Mouse (Mus musculus) heart, embryonic 16.5 days (tissue): ENCODE measurements at regions not wholly inside any gene's neighbourhood (a gene's known extent, or its start where the extent isn't known, plus 50 kb on each side); places are given as distances from the start of the nearest gene placed in this dataset.

Experiments
- ATAC-seq: fragments of 200-750 bp; cut with Nextera tagmentation; replicated peaks from 2 replicates; pipeline ENCODE4 v1.8.0; 2017; ENCODE audit warnings: moderate number of reproducible peaks; ENCODE audit not compliant: insufficient read depth, low FRiP score; ENCODE audit errors: extremely low read depth
- H3K27ac ChIP-seq: fragments of 300-500 bp; sonication (generic); 2 replicates; pipeline ENCODE4 v1.5.1; 2014; ENCODE audit warnings: mild to moderate bottlenecking, low read length, control low read depth, moderate library complexity
- H3K27me3 ChIP-seq: fragments of 300-500 bp; sonication (generic); 2 replicates; pipeline ENCODE4 v1.6.1; 2014; ENCODE audit warnings: low read length, mixed read lengths; ENCODE audit not compliant: control insufficient read depth, insufficient read depth
- H3K36me3 ChIP-seq: fragments of 300-500 bp; sonication (generic); 2 replicates; pipeline ENCODE4 v1.6.1; 2014; ENCODE audit not compliant: control insufficient read depth, insufficient read depth
- H3K4me1 ChIP-seq: fragments of 300-500 bp; sonication (generic); 2 replicates; pipeline ENCODE4 v1.6.1; 2014; ENCODE audit warnings: low read length, mixed read lengths; ENCODE audit not compliant: control insufficient read depth, insufficient read depth
- H3K4me2 ChIP-seq: fragments of 300-500 bp; sonication (generic); 2 replicates; pipeline ENCODE4 v1.6.1; 2014; ENCODE audit warnings: low read depth, mild to moderate bottlenecking, control low read depth, low read length
- H3K4me3 ChIP-seq: fragments of 300-500 bp; sonication (generic); 2 replicates; pipeline ENCODE4 v1.5.1; 2014; ENCODE audit warnings: mild to moderate bottlenecking, control low read depth, low read length
- H3K9ac ChIP-seq: fragments of 300-500 bp; sonication (generic); 2 replicates; pipeline ENCODE4 v1.6.1; 2014; ENCODE audit warnings: low read length, control low read depth
- H3K9me3 ChIP-seq: fragments of 300-500 bp; sonication (generic); replicated peaks from 2 replicates; pipeline ENCODE4 v1.6.1; 2016; ENCODE audit warnings: low read length; ENCODE audit not compliant: control insufficient read depth
- WGBS: fragments of 180-500 bp; shearing (Covaris S2); extraction: QIAGEN DNeasy Blood & Tissue Kit; methylation state at CpG from one replicate; pipeline ENCODE4 v1.1.7; 2014; 5-methylcytosine and 5-hydroxymethylcytosine counted together

- Histone ChIP-seq H3K9me3 (no peaks in the 10 kb centered on the region), H3K27me3 (no peaks in the 10 kb centered on the region), H3K4me1 (no peaks in the 10 kb centered on the region; the same call in 1 of the 2 replicates), H3K27ac (no peak overlapping the region), H3K4me2 (no peak overlapping the region), H3K4me3 (no peak overlapping the region), H3K9ac (no peak overlapping the region), H3K36me3 (no peaks in the 10 kb centered on the region)
- no peak for ATAC-seq
- 36% methylated on average over 3 of the region's 3 CpGs for WGBS
Measured at GRCm38 (mm10) chr10:92333042-92333774, 389.0 kb downstream of the Nedd1 start.

- Histone ChIP-seq H3K4me2 (no peak overlapping the region), H3K4me3 (no peak overlapping the region), H3K9ac (no peak overlapping the region), H3K27me3 (no peaks in the 10 kb centered on the region), H3K4me1 (no peaks in the 10 kb centered on the region; the same call in 1 of the 2 replicates), H3K27ac (no peak overlapping the region), H3K36me3 (no peaks in the 10 kb centered on the region), H3K9me3 (no peaks in the 10 kb centered on the region)
- no peak for ATAC-seq
- WGBS = 78% methylated on average over 10 of the region's 10 CpGs
Measured at GRCm38 (mm10) chr10:92330150-92330549, 392.1 kb downstream of the Nedd1 start.

- no peak for ATAC-seq
- Histone ChIP-seq H3K4me2 (no peak overlapping the region), H3K27ac (no peak overlapping the region), H3K4me3 (no peak overlapping the region), H3K9ac (no peak overlapping the region), H3K4me1 (peaks cover 3% of the 10 kb centered on the region; the same call in 1 of the 2 replicates), H3K27me3 (no peaks in the 10 kb centered on the region), H3K36me3 (no peaks in the 10 kb centered on the region), H3K9me3 (no peaks in the 10 kb centered on the region)
- 44% methylated on average over 1 of the region's 1 CpGs for WGBS
Measured at GRCm38 (mm10) chr10:92329661-92330060, 392.6 kb downstream of the Nedd1 start.

- 43% methylated on average over 4 of the region's 4 CpGs for WGBS
- H3K4me1 ChIP-seq = 0 out of 2 replicates have a peak, but pooled peaks cover 3% of the 10 kb centered on the region
- H3K36me3 ChIP-seq = no peaks in the 10 kb centered on the region
- no peak for ATAC-seq
- no peaks in the 10 kb centered on the region for H3K9me3 ChIP-seq
- H3K9ac ChIP-seq = no peak overlapping the region
- H3K27me3 ChIP-seq = no peaks in the 10 kb centered on the region
- H3K4me3 ChIP-seq = no peak overlapping the region
- H3K4me2 ChIP-seq = no peak overlapping the region
- no peak overlapping the region for H3K27ac ChIP-seq
Measured at GRCm38 (mm10) chr10:92325284-92325989, 396.8 kb downstream of the Nedd1 start.

- no peak overlapping the region for H3K4me3 ChIP-seq
- no peaks in the 10 kb centered on the region for H3K27me3 ChIP-seq
- no peak for ATAC-seq
- H3K9ac ChIP-seq = no peak overlapping the region
- H3K4me2 ChIP-seq = no peak overlapping the region
- H3K27ac ChIP-seq = no peak overlapping the region
- 43% methylated on average over 3 of the region's 3 CpGs for WGBS
- no peaks in the 10 kb centered on the region for H3K9me3 ChIP-seq
- H3K36me3 ChIP-seq = no peaks in the 10 kb centered on the region
- no peaks in the 10 kb centered on the region for H3K4me1 ChIP-seq
Measured at GRCm38 (mm10) chr10:92314606-92315005, 407.6 kb downstream of the Nedd1 start.

- Histone ChIP-seq H3K4me2 (no peak overlapping the region), H3K9ac (no peak overlapping the region), H3K4me3 (no peak overlapping the region), H3K4me1 (no peaks in the 10 kb centered on the region), H3K36me3 (no peaks in the 10 kb centered on the region), H3K27ac (no peak overlapping the region), H3K27me3 (no peaks in the 10 kb centered on the region), H3K9me3 (no peaks in the 10 kb centered on the region)
- whole genome bisulfite sequencing = 72% methylated on average over 6 of the region's 6 CpGs
- ATAC-seq = no peak
Measured at GRCm38 (mm10) chr10:92312278-92312677, 409.9 kb downstream of the Nedd1 start.

- no peaks in the 10 kb centered on the region for H3K9me3 ChIP-seq
- no peak overlapping the region for H3K4me3 ChIP-seq
- WGBS = 68% methylated on average over 3 of the region's 3 CpGs
- ATAC-seq = no peak
- H3K4me2 ChIP-seq = no peak overlapping the region
- no peak overlapping the region for H3K27ac ChIP-seq
- no peaks in the 10 kb centered on the region for H3K27me3 ChIP-seq
- no peak overlapping the region for H3K9ac ChIP-seq
- H3K4me1 ChIP-seq = no peaks in the 10 kb centered on the region
- H3K36me3 ChIP-seq = no peaks in the 10 kb centered on the region
Measured at GRCm38 (mm10) chr10:92308643-92309042, 413.6 kb downstream of the Nedd1 start.

- no peak overlapping the region for H3K27ac ChIP-seq
- H3K9me3 ChIP-seq = no peaks in the 10 kb centered on the region
- H3K4me3 ChIP-seq = no peak overlapping the region
- H3K36me3 ChIP-seq = no peaks in the 10 kb centered on the region
- H3K4me1 ChIP-seq = no peaks in the 10 kb centered on the region
- 30% methylated on average over 3 of the region's 3 CpGs for WGBS
- H3K27me3 ChIP-seq = no peaks in the 10 kb centered on the region
- H3K4me2 ChIP-seq = no peak overlapping the region
- H3K9ac ChIP-seq = no peak overlapping the region
- ATAC-seq = no peak
Measured at GRCm38 (mm10) chr10:92307861-92308260, 414.4 kb downstream of the Nedd1 start.

GRCm38 (mm10) chr10:92298693-92299092 is 423.5 kb downstream of the Nedd1 start:
- Histone ChIP-seq H3K9me3 (no peaks in the 10 kb centered on the region), H3K27me3 (no peaks in the 10 kb centered on the region), H3K4me3 (no peak overlapping the region), H3K4me1 (no peaks in the 10 kb centered on the region), H3K27ac (no peak overlapping the region), H3K4me2 (no peak overlapping the region), H3K36me3 (no peaks in the 10 kb centered on the region), H3K9ac (no peak overlapping the region)
- WGBS = 59% methylated on average over 13 of the region's 13 CpGs
- ATAC-seq = no peak
